Mouse (Mus musculus) 416B (cell line): ENCODE data around the gene Ackr4.

ENCODE experiments used
- DNase-seq: peaks from one replicate; pipeline ENCODE4 v3.0.0; 2011; ENCODE audit warnings: low read depth

Ackr4 gene

GRCm38 (mm10) chr9:104126833-104127232, at the start of gene Ackr4:
Gene Ackr4 (minus strand): TSS chr9:104126933.
- no peak for DNase-seq

DNA sequence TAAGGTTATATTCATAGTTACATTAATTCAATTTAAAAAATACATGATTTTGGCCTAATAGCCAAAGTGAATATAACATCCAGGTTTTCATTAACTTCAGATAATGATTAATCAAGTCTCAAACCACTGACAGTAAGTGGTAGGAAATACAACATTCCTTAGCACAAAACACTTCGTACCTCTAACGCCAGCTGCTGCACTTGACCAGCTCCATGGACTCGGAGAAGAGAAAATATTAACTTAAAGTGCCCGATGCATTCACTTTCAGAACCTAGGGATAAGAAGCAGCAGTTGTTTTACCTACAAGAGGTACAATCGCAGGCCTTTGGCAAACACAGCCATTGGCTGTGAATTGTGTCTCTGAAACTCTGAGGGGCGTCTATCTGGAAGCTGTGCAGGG, 45.6 kb upstream of the Ackr4 start:
- DNase-seq = no peak

GRCm38 (mm10) chr9:104171651-104172050, 44.9 kb upstream of the Ackr4 start:
- DNase-seq = no peak

DNA sequence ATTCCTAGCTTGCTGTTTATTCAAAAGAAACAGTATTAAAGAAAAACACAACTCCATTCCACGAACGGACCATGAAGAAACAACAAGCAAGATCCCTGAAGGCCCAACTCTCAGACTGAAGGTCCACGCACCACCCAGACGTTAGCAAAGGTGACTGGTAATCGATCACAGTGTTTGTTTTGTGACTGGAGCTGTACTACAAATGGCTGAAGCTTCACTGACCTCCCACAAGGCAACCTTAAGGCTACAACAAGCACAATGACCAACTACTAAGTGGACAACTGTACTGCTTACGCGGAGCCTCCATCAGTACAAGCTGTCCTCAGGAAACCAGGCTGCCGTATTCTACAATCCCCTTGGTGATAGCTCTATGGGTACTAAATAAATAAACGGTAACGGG, 43.3 kb upstream of the Ackr4 start:
- no peak for DNase-seq

GRCm38 (mm10) chr9:104165926-104166325, 39.2 kb upstream of the Ackr4 start:
- DNase-seq = no peak

- no peak for DNase-seq
Observed at GRCm38 (mm10) chr9:104164194-104164593, 37.5 kb upstream of the Ackr4 start.

DNA sequence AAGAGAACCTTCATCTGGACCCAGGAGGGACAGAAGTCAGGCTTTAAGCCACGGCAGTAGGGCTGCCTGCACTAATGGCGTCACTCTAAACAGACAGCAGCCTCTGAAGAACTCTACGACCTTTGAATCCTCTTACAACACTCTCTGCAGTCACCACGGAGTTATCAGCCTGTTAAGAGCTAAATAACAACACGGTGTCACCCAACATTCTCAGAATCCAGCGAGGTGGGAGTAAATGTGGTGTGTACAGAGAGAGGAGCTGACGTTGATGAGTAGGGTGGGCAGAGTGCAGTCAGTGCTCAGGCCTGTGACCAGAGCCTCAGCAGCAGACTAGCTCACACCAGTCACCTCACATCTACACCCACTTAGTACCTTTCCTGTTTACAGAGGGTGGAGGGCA, 34.4 kb upstream of the Ackr4 start:
- DNase-seq = no peak

GRCm38 (mm10) chr9:104157291-104157690, 30.6 kb upstream of the Ackr4 start:
- no peak for DNase-seq

- DNase-seq = no peak
Observed at GRCm38 (mm10) chr9:104156506-104156905, 29.8 kb upstream of the Ackr4 start.

DNA sequence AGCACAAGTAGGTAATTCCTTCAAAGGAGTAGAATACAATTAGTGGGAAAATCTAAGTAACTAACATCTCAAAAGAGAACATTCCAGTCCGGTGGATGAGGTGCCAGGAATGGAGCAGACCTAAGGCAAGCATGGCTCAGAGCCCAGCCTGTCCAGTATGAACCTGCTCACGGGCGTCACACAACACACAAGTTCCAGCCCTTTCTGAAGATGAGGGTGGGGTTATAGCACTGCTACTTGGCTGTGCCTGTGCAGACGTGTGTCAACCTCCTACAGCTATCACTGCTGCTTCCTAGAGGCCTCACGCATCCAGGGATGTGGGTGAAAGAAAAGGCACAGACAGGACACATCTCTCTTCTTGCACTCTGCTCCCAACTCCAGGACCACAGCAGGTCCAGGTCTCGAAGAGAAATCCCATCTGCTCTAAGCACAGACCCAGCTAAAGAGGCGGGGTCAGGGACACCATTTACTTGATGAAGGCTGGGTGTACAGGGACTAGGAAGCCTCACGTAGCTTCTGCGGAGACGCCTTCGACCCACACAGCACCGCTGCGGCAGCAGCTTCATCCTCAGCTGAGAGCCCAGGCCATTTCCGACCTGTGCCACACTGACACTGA, 28.5 kb upstream of the Ackr4 start:
- no peak for DNase-seq

DNA sequence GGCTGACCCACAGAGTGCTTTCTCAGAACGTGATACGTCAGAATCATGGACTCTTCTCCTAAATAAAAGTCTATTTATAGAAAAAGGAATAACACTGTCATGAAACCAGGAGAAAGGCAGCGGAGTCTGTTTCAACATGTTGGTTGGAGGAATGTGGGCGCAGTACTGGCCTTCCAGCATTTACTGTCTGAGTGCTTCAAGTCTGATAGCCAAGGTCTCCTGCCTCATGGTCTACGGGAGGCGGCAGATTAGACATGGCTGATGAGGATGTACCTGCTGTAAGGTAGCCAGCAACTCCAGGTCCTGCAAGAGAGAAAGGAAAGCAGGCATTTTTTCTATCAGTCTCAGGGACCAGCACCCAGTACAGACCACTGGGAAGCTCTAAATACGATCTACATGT, 25.4 kb upstream of the Ackr4 start:
- no peak for DNase-seq

DNA sequence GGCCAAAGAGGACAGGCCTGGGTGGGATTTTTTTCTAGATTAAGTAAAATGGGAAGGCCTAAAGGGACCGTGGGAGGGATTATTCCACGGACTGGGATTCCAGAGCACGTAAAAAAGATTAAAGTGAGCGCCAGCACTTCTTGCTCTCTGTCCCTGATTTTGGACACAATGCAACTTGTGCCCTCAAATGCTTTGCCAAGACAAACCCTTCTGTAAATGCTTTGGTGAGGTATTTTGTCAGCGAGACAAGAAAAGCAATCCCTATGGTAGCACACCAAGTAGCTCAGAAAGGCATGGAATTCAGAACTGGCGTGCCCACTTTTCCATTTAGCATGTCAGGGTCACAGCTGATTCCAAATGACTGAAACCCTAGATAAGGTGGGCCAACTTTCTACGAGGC, 22.2 kb upstream of the Ackr4 start:
- DNase-seq = no peak

DNA sequence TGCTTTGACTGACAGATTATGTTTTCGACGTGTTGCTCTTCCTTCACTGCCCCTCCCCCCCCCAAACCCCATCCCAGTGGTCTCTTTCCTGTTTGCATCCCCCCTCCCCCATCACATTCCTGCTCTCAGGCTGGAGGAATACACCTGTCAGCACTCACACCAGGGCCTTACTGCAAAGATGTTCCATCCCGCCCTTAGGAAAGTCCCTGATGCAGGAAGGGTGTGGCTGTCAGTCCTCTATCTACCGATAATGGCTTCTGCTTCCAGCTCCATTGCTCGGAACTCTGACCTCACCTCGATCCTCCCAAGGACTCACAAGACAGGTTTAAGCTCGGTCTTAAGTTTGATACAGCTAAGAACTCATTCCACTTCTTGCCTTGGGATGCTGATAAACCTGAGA, 19.9 kb upstream of the Ackr4 start:
- no peak for DNase-seq

- DNase-seq = peak; percentile 11
Observed at GRCm38 (mm10) chr9:104144314-104144996, 17.7 kb upstream of the Ackr4 start.

- no peak for DNase-seq
Observed at GRCm38 (mm10) chr9:104142805-104143204, 16.1 kb upstream of the Ackr4 start.

DNA sequence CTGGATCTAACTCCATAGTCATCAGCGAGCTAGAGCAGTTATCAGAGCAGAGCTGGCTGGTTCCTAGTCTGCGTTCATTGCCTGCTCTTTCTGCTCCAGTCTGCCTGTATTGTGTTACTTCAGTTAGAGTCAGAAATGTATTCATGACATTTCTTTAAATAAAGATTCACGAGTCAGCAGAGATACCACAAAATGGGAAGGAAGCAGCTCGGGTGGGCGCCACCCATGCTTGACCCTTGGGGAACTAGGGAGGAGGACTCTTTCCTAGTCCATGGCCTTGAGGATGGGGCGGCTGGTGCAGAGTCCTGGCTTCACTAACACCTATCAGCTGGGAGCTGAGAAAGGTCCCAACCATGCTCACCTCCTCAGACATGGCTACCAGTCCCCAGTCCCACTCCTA, 13.6 kb upstream of the Ackr4 start:
- DNase-seq = no peak

DNA sequence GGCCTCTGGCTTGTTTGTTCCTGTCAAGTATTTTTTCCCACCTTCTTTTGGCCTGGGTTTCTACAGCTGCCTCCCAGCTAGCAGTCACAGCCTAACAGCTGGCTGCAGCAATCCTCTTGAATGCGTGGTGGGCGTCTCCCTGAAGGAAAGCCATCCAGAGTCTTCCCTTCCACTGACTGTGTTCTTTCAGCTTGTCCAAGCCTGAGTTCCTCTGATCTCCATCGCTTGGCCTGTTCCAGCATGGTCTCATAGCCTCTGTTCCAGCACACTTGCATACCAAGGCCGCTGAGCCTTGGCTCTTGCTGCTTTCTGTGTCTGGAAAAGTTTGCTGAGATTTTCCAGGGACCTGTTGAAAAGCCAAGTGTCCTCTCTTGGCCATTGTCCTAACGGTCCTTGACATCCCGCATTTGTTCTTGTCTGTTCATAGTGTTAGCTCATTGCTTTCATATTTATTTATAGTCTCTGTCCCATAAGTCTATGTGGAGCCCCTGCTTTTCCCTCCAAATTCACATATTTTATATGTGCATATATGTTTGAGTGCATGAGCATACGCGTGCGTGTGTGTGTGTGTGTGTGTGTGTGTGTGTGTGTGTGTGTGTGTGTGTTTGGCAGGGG, 3.5 kb upstream of the Ackr4 start:
- no peak for DNase-seq

GRCm38 (mm10) chr9:104128110-104128509, 1.4 kb upstream of the Ackr4 start:
- no peak for DNase-seq

GRCm38 (mm10) chr9:104123622-104124021, 3.1 kb downstream of the Ackr4 start:
- DNase-seq = no peak

DNA sequence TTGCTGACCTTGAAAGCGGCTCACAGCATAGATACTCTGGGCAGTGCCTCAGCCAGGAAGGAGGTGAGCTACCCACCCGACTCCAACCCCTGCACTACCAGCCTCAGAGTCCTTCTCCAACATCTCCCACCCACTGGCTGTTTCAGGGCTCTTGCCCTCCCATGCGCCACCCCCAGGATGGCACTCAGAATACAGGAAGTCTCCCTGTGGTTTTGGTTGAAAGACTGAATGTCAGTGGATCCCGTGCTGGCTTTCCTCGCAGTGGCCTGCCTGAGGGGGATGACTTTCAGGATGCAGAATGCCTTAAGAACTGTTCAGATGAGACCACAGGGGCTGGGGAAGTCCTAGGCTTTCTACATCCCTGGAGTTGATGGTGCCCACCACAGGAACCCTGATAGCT, 3.6 kb downstream of the Ackr4 start:
- DNase-seq = peak; percentile 32

- DNase-seq = no peak
Observed at GRCm38 (mm10) chr9:104109151-104109550, 17.6 kb downstream of the Ackr4 start.

- DNase-seq = no peak
Observed at GRCm38 (mm10) chr9:104108571-104109143, 18.1 kb downstream of the Ackr4 start.

DNA sequence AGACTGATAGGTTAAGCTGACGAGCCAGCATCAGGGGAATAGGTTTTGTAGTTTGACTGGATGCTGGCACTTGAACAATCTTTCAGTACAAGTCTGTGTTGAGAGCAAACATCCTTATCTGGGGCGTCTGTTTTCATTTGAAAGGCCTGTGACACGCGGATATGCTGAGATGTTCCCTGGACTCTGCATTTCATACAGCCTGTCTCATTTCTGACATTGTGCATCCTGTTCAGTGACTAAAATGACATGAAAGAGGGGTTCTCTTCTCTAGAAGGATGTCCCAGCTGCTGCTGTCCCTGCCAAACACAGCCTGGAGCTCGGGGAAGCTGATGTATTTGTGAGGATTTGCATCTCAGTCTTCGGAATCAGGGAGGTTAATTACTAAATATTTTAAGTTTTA, 19.3 kb downstream of the Ackr4 start:
- DNase-seq = no peak
